Mouse (Mus musculus) myocyte (in vitro differentiated cells): ENCODE results near the gene Sox5.

ENCODE experiments used
- CEBPB ChIP-seq: IDR thresholded peaks from 2 replicates; pipeline ENCODE4 v1.6.1; 2011; ENCODE audit warnings: mild to moderate bottlenecking, moderate library complexity; ENCODE audit not compliant: poor library complexity, insufficient read depth, severe bottlenecking
- E2F4 ChIP-seq: IDR thresholded peaks from one replicate; pipeline ENCODE4 v1.6.1; 2011; ENCODE audit warnings: mild to moderate bottlenecking, control low read depth, moderate library complexity; ENCODE audit not compliant: insufficient read depth
- MAX ChIP-seq: IDR thresholded peaks from one replicate; pipeline ENCODE4 v1.6.1; 2011; ENCODE audit warnings: low read depth, mild to moderate bottlenecking, control low read depth
- MYOD1 ChIP-seq, 3 experiments: IDR thresholded peaks; one replicate each; pipeline ENCODE4 v1.6.1; 2011; ENCODE audit warnings: control low read depth in 2 of 3, low read depth in 2 of 3, mild to moderate bottlenecking in 2 of 3, moderate library complexity in 1 of 3; ENCODE audit not compliant: insufficient read length in 2 of 3, control insufficient read depth in 1 of 3
- MYOG ChIP-seq, 3 experiments: IDR thresholded peaks; one replicate each; pipeline ENCODE4 v1.6.1; 2011; ENCODE audit warnings: control low read depth in 2 of 3, low read depth in 2 of 3, mild to moderate bottlenecking in 2 of 3; ENCODE audit not compliant: insufficient read length in 2 of 3, control insufficient read depth in 1 of 3, insufficient read depth in 1 of 3
- POLR2A ChIP-seq: IDR thresholded peaks from one replicate; pipeline ENCODE4 v1.6.1; 2011; ENCODE audit warnings: low read depth, mild to moderate bottlenecking, control low read depth, moderate library complexity; ENCODE audit not compliant: insufficient read length
- POLR2AphosphoS2 ChIP-seq: IDR thresholded peaks from one replicate; pipeline ENCODE4 v1.6.1; 2011; ENCODE audit warnings: low read depth, control low read depth; ENCODE audit not compliant: insufficient read length
- REST ChIP-seq: IDR thresholded peaks from one replicate; pipeline ENCODE4 v1.6.1; 2011; ENCODE audit warnings: mild to moderate bottlenecking, control low read depth, moderate library complexity; ENCODE audit not compliant: insufficient read depth, insufficient read length
- SRF ChIP-seq: IDR thresholded peaks from one replicate; pipeline ENCODE4 v1.6.1; 2011; ENCODE audit warnings: low read depth; ENCODE audit not compliant: control insufficient read depth, insufficient read length
- TCF12 ChIP-seq: IDR thresholded peaks from one replicate; pipeline ENCODE4 v1.6.1; 2011; ENCODE audit warnings: mild to moderate bottlenecking, control low read depth; ENCODE audit not compliant: poor library complexity, insufficient read depth, severe bottlenecking
- TCF3 ChIP-seq: IDR thresholded peaks from one replicate; pipeline ENCODE4 v1.6.1; 2011; ENCODE audit warnings: low read depth, control low read depth; ENCODE audit not compliant: insufficient read length
- USF1 ChIP-seq: IDR thresholded peaks from one replicate; pipeline ENCODE4 v1.6.1; 2011; ENCODE audit warnings: low read depth, mild to moderate bottlenecking, control low read depth, moderate library complexity

- no peak for TF ChIP-seq TCF12
- no peak for TF ChIP-seq E2F4
- TF ChIP-seq POLR2A, result no peak
- no peak for TF ChIP-seq MYOG (IDR thresholded peaks at IDR 0.05; ENCODE audit: control insufficient read depth in 1 of 3, insufficient read depth in 1 of 3, insufficient read length in 2 of 3, low read depth in 2 of 3)
- TF ChIP-seq MAX, result no peak
- no peak for TF ChIP-seq USF1
- TF ChIP-seq POLR2AphosphoS2, result no peak
- TF ChIP-seq CEBPB, result no peak
- TF ChIP-seq REST, result no peak
- TF ChIP-seq TCF3, result no peak
- no peak for TF ChIP-seq MYOD1 (IDR thresholded peaks at IDR 0.05; ENCODE audit: control insufficient read depth in 1 of 3, insufficient read length in 2 of 3, low read depth in 2 of 3)
- TF ChIP-seq SRF, result no peak
Measured at GRCm38 (mm10) chr6:144010995-144011394, 770.8 kb downstream of the Sox5 start.
